Mouse (Mus musculus): ENCODE data around the gene Pigv. TPM values are rescaled to one million over a fixed set of nuclear protein-coding genes. Genes with fewer than 3 reads are reported as not detected.
A peak's percentile ranks its signal among the peaks of the same experiment; 100 is the strongest.

The Pigv gene
- total RNA-seq, 4 experiments from 2014 or later: 26.0 to 31.0 (median 27.3) TPM

- no peak for DNase-seq
Observed at GRCm38 (mm10) chr4:133645195-133645594, 27.3 kb downstream of the Pigv start.

DNA sequence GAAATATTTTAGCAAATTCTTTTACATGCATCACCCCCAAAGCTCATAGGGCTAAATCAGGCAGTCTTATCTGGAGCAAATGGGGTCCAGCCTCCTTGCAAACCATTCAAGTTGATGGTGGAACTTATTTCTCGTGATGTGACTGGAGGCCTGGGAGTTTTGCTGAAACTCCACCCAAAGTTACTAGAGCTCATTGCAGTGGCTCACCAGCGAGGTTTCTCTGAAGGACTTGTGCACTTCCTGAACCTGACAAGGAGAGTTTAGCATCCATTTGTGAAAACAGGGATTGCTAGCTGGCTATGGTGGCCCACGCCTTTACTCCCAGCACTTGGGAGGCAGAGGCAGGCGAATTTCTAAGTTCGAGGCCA, 38.4 kb downstream of the Pigv start:
- DNase-seq: no peak

DNA sequence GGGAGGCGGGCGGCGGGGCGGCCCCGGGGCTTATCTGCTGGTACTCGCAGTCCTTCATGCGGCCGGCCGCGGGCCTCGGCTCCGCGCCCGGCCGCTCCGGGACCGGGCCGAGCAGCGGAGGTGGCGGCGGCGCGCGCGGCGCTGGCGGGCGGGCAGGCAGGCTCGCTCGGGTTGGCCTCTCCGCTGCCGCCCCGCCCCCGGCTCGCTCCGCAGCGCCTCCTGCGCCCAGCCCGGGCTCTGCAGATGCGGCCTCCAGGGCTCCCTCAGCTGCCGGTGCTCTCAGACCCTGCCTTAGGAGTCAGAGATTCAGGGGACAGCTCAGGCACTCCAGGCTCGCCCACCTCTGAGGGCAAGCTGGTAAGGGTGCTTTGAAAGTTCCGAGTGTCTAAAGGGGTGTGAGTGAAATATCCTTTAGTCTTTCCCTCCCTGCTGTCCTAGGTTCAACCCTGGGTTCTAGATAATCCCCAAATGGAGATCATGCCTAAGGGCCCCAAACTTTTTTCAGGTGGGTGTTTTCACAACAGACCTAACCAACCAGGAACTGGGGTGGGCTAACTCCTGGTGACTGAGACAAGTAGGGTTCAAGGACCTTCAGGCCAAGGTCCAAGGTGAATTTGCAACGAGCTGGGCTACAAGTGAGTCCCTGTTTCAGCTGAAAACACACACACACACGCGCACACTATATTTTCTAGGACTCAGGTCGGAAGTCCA, 39.0 kb downstream of the Pigv start:
- DNase-seq: peak; percentile 76

GRCm38 (mm10) chr4:133632483-133633327, 39.7 kb downstream of the Pigv start:
- no peak for DNase-seq

DNA sequence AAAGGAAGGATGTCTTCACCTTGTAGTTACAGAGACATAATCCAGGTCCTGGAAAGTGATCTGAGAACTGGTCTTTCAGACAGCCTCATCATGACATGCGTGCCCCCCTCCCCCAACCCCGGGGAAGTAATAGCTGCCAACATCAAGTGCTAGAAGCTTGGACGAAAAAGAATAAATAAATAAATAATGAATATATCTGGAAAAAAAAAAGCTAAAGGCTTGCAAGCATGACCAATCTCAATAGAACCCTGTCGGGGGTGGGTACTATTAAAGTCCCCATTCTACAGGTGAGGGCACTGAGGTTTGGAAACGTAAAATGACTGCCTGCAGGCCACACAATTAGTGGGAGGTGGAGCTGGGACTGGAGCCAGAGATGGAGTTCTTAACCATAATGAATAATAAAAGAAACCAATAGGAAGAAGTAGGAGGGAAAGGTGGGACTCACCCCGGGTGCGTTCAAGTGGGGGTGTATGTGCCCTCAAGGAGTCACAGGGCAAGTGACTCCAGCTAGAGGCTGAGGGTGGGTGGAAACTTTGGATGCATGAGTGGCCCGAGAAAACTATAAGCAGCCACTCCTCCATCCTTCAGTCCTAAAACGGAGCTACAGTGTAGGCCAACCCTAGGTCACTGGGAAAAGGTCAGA, 40.6 kb downstream of the Pigv start:
- no peak for DNase-seq

GRCm38 (mm10) chr4:133631071-133631768, 41.2 kb downstream of the Pigv start:
- no peak for DNase-seq

GRCm38 (mm10) chr4:133630326-133630920, 42.0 kb downstream of the Pigv start:
- DNase-seq: no peak

GRCm38 (mm10) chr4:133629191-133629590, 43.3 kb downstream of the Pigv start:
- DNase-seq: no peak

GRCm38 (mm10) chr4:133628517-133628916, 43.9 kb downstream of the Pigv start:
- DNase-seq: no peak

- DNase-seq: no peak
Observed at GRCm38 (mm10) chr4:133627039-133627438, 45.4 kb downstream of the Pigv start.

GRCm38 (mm10) chr4:133626621-133627020, 45.8 kb downstream of the Pigv start:
- DNase-seq: no peak

- DNase-seq: no peak
Observed at GRCm38 (mm10) chr4:133626221-133626620, 46.2 kb downstream of the Pigv start.

GRCm38 (mm10) chr4:133625621-133626071, 46.8 kb downstream of the Pigv start:
- no peak for DNase-seq

DNA sequence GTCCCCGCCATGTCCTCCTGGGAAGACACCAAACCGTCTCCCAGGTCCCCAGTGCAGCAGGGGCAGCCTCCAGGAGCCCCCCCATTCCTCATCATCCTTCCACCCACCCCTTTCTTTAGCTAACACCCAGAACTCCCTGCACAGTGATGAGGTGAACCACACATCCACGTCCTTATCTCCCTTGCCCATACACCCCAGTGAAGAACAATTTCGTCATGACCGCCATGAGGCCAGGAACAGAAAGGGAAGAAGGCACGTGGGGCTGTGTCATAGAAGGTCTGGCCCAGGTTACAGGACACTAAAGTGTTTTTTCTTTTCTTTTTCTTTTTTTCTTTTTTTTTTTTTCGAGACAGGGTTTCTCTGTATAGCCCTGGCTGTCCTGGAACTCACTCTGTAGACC, 47.6 kb downstream of the Pigv start:
- DNase-seq: no peak

- DNase-seq: no peak
Observed at GRCm38 (mm10) chr4:133622161-133622695, 50.2 kb downstream of the Pigv start.

GRCm38 (mm10) chr4:133620668-133621067, 51.8 kb downstream of the Pigv start:
- no peak for DNase-seq

DNA sequence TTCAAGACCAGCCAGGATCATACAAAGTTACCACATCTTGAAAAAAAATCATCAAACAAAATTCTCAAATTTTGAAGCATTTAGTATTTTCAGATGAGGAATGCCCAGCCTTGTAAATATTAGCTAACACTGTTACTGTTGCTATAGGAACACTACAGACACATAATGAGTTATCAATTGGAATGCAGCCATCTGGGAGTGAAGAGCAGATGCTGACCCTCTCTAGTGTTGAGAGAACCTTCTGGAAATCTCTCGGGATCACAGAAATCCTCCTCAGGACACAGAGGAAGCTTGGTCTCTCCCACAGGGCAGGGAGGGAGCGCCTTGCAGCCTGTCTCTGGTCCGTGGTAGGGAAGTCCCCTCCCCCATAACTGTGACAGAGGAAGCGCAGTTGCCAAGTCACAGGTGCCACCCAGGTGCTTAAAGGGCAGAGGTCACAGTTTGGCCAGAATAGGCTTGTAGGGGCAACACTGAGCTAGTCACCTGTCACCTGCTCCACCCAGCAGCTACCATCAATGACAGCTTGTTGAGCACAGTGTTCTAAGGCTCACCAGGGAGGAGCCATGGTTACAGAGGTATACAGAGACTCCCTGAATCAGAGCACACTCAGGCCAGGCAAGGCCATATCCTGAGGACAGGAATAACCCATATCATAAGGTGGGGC, 52.8 kb downstream of the Pigv start:
- DNase-seq: no peak

GRCm38 (mm10) chr4:133617936-133618335, 54.5 kb downstream of the Pigv start:
- DNase-seq: no peak

GRCm38 (mm10) chr4:133615416-133615815, 57.0 kb downstream of the Pigv start:
- no peak for DNase-seq

DNA sequence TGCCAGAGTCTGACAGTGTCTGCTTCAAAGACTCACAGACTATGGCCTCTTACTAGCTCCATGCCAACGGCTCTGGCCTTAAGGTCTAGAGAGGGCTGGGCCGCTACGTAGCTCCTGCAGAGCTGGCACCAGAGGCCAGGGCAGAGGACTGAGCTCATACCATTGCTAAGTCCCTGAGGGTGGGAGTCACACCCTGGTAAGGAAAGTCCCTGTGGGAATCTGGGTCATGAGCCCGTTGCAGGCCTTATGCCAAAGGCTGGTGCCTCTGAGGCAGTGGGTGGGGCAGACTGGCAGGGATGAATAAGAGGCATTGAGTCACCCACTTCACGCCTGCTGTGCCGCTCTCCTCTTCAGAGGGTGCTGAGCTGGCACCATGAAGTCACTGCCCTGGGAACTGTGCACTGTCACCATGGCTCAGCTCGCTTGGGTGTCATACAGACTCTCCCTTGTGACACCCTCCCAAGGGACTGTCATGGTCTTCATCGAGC, 58.1 kb downstream of the Pigv start:
- DNase-seq: peak; percentile 87

- no peak for DNase-seq
Observed at GRCm38 (mm10) chr4:133613867-133614266, 58.6 kb downstream of the Pigv start.

Data from adrenal gland, adult 8-10 months (tissue).